Mouse (Mus musculus) G1E (cell line): ENCODE data around the gene F12.

Experiments used
- CTCF ChIP-seq: IDR thresholded peaks from 2 replicates; pipeline ENCODE4 v1.5.1; 2012; ENCODE audit warnings: low read depth, low read length, inconsistent platforms, mixed read lengths
- GATA1 ChIP-seq: IDR thresholded peaks from 2 replicates; pipeline ENCODE4 v1.6.1; 2012; ENCODE audit warnings: borderline replicate concordance, low read length, inconsistent platforms, mixed read lengths
- TAL1 ChIP-seq: conservative IDR thresholded peaks from 2 replicates; pipeline ENCODE4 v1.6.1; 2012; ENCODE audit warnings: low read depth, low read length, inconsistent platforms, mixed read lengths

DNA sequence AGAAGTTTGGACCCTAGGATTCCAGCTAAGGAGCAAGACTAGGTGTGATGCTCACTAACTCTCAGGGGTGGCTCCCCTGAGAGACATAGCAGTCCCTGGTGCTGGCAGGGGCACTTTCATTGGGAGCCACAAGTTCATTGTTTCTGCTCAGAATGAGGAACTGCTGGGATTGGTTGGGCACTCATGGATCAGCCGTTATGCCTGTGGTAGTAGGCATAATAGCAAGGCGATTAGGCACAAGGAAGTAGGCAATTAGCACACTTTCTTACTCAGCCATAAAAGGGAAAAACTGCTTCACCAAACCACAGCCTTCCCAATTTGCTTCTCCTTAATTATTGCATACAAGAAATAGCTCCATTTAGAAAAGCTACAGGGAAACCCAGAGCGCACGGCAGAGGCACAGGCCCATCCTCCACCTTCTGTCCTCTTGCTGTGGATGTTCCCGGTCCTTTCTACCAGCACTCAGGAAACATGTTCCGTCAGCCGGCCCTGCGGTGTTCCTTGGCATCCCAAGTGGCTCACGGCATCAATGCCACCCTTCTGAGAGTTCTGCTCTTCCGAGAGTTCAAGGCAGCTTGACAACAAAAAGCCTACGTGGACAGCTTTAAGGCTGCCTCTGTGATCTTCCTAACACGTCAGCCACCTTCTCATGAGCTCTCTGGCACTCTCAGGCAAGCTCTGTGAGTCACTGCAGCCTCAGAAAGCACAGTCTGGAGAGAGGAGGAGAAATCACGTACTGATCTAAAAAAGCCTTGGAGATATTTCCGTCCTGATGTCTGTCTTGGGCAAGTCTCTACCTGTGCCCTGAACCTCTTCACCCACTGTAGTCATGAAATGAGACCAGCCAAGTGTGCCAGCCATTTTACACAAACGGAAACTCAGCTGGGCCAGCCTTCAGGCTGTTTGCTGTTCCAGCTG is 22.4 kb downstream of the F12 start:
- TF ChIP-seq CTCF (no peak), TAL1 (no peak), GATA1 (no peak)
